Mouse (Mus musculus) lung, postnatal 0 days (tissue): ENCODE results near the gene Setd5. TPM values are rescaled to one million over a fixed set of nuclear protein-coding genes. Genes with fewer than 3 reads are reported as not detected.

Experiments used
- ATAC-seq: fragments of 200-750 bp; cut with Nextera tagmentation; 2 replicates; pipeline ENCODE4 v1.8.0; 2017; ENCODE audit warnings: moderate library complexity
- DNase-seq: peaks from one replicate; pipeline ENCODE4 v3.0.0-alpha.2; 2016; ENCODE audit warnings: low spot score
- H3K27ac ChIP-seq: fragments of 300-500 bp; sonication (generic); 2 replicates; pipeline ENCODE4 v1.5.1; 2014; ENCODE audit warnings: antibody characterized with exemption, mild to moderate bottlenecking, low read length, mixed read lengths
- H3K27me3 ChIP-seq: fragments of 300-500 bp; sonication (generic); replicated peaks from 2 replicates; pipeline ENCODE4 v1.6.1; 2014; ENCODE audit warnings: low read length, mixed read lengths; ENCODE audit not compliant: insufficient read depth
- H3K36me3 ChIP-seq: fragments of 300-500 bp; sonication (generic); 2 replicates; pipeline ENCODE4 v1.6.1; 2014; ENCODE audit warnings: low read length, mixed read lengths; ENCODE audit not compliant: insufficient read depth
- H3K4me1 ChIP-seq: fragments of 300-500 bp; sonication (generic); 2 replicates; pipeline ENCODE4 v1.6.1; 2014; ENCODE audit warnings: antibody characterized with exemption, low read depth, low read length, mixed read lengths; ENCODE audit not compliant: insufficient read depth
- H3K4me2 ChIP-seq: fragments of 300-500 bp; sonication (generic); replicated peaks from 2 replicates; pipeline ENCODE4 v1.6.1; 2014; ENCODE audit warnings: low read depth, mild to moderate bottlenecking, low read length, moderate library complexity, mixed read lengths
- H3K4me3 ChIP-seq: fragments of 300-500 bp; sonication (generic); 2 replicates; pipeline ENCODE4 v1.5.1; 2014; ENCODE audit warnings: low read depth, low read length
- H3K9ac ChIP-seq: fragments of 300-500 bp; sonication (generic); replicated peaks from 2 replicates; pipeline ENCODE4 v1.6.1; 2014; ENCODE audit warnings: low read depth, mild to moderate bottlenecking
- H3K9me3 ChIP-seq: fragments of 300-500 bp; sonication (generic); 2 replicates; pipeline ENCODE4 v1.6.1; 2016; ENCODE audit warnings: low read length, mixed read lengths
- CTCF ChIP-seq: IDR thresholded peaks from 2 replicates; pipeline ENCODE4 v1.5.1; 2016; ENCODE audit warnings: antibody characterized with exemption, mild to moderate bottlenecking
- EP300 ChIP-seq: IDR thresholded peaks from 2 replicates; pipeline ENCODE4 v1.6.1; 2016; ENCODE audit warnings: antibody characterized with exemption, mild to moderate bottlenecking, control low read depth
- WGBS: fragments of 180-500 bp; shearing (Covaris S2); extraction: QIAGEN DNeasy Blood & Tissue Kit; methylation state at CpG from one replicate; pipeline ENCODE4 v1.1.7; 2014; 5-methylcytosine and 5-hydroxymethylcytosine counted together
- polyA plus RNA-seq: library from polyadenylated mRNA; unstranded; fragments of >200 nt; fragmentation: Nextera tagmentation; extraction: Ambion mirVana; gene quantifications from 2 replicates; pipeline ENCODE4 v1.2.1, GENCODE M21; 2015

Gene Setd5
- polyA plus RNA-seq, 1 experiment from 2014 or later: 44.2 TPM

DNA sequence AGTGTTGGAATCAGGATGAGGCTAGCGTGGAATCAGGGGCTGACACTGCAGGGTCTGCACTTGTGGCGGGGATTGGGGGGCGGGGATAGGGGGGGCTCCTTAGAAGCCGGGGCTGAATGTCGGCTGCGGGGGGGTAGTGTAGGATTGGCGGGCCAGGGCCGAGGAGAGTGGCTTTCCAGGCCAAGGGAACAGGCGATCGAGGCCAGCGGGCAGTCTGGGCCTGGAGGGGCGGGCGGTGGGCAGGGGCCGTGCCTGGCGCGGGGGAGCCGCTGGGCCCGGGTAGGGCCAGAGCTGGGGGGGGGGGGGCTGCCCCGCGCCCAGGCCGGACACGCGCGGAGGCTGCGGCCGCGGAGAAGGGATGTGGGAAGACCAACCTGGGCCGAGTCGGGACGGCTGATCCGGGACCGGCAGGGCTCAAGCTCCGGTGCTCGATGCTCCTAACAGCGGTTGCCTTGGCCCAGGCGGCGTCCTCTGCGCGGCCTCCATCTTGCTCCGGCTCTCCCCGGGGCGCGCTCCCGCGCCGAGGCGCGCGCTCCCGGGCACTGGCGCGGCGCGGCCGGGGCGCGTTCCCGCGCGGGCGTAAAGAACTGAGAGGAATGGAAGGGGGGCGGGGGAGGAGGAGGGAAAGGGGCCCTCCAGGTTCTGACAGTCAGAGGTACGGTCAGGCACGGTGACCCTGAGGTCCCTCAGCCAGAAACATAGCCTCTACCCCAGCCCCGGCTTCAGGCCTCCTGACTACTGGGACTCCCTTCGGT is 117.9 kb downstream of the Setd5 start, which contains the start of gene Lhfpl4:
Gene Lhfpl4, minus strand, starts transcription at position 544 of the 755 bp plus-strand sequence.
- Histone ChIP-seq H3K36me3 (no peaks in the 10 kb centered on the region), H3K27me3 (peaks cover 23% of the 10 kb centered on the region), H3K27ac (no peak within 1 kb of the TSS), H3K4me3 (peak within 1 kb of the TSS; percentile 34), H3K4me2 (peak within 1 kb of the TSS; percentile 59), H3K9ac (no peak within 1 kb of the TSS), H3K9me3 (no peaks in the 10 kb centered on the region), H3K4me1 (no peaks in the 10 kb centered on the region)
- ATAC-seq (no peak), DNase-seq (no peak)
- 3% methylated on average over 23 of the region's 66 CpGs for WGBS
- no peak for TF ChIP-seq EP300
- TF ChIP-seq CTCF: no peak

DNA sequence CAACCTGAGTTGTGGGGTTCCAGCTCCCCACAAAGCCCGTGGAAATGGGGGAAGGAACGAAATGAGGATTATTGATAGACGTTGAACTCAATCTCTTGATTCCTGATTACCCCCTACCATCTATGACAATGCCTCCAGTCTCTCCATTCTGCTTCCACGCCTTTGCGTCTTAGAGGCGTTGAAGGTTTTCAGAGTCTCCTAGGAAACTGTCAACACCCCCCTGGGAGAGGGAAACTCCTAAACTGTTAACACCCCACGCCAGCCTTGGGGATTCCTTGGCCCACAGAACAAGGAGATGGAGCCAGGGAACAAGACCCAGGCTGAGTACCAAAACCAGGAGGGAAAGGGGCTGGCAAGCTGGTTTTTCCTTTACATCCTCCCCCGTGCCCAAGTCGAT is 118.4 kb downstream of the Setd5 start:
- Histone ChIP-seq H3K27me3 (peaks cover 23% of the 10 kb centered on the region), H3K9me3 (no peaks in the 10 kb centered on the region), H3K4me1 (no peaks in the 10 kb centered on the region), H3K9ac (no peak overlapping the region), H3K36me3 (no peaks in the 10 kb centered on the region), H3K4me3 (0 out of 2 replicates have a peak overlapping the region, but pooled peaks have one; percentile 34), H3K4me2 (peak overlapping the region; percentile 59; the same call in 1 of the 2 replicates), H3K27ac (no peak overlapping the region)
- ATAC-seq (no peak), DNase-seq (no peak)
- WGBS: 15% methylated on average over 9 of the region's 9 CpGs
- no peak for TF ChIP-seq EP300
- TF ChIP-seq CTCF: no peak

Other genes with a start within 250 kb of the Setd5 start
- gene Srgap3, start 130.1 kb upstream of the Setd5 start, polyA plus RNA-seq: 0.30 and 0.35 TPM in 2 replicates
- 24.0 and 25.3 TPM in 2 replicates for gene Thumpd3, start 31.1 kb upstream of the Setd5 start, polyA plus RNA-seq
- 0.25 and 0.39 TPM in 2 replicates for gene Lhfpl4, start 118.0 kb downstream of the Setd5 start, polyA plus RNA-seq
- 27.4 and 33.6 TPM in 2 replicates for gene Mtmr14, start 160.5 kb downstream of the Setd5 start, polyA plus RNA-seq
- gene Cpne9, start 204.9 kb downstream of the Setd5 start, polyA plus RNA-seq: not detected in 2 replicates
- gene Brpf1, start 229.8 kb downstream of the Setd5 start, polyA plus RNA-seq: 8.2 and 9.2 TPM in 2 replicates
- gene Ogg1, start 249.6 kb downstream of the Setd5 start, polyA plus RNA-seq: 11.7 and 12.4 TPM in 2 replicates